Mouse (Mus musculus) NIH3T3 (cell line): ENCODE measurements around the gene Zzz3.

Experiments used
- DNase-seq: peaks from one replicate; pipeline ENCODE4 v3.0.0-alpha.2; 2012; ENCODE audit warnings: low read depth

Zzz3 gene

DNA sequence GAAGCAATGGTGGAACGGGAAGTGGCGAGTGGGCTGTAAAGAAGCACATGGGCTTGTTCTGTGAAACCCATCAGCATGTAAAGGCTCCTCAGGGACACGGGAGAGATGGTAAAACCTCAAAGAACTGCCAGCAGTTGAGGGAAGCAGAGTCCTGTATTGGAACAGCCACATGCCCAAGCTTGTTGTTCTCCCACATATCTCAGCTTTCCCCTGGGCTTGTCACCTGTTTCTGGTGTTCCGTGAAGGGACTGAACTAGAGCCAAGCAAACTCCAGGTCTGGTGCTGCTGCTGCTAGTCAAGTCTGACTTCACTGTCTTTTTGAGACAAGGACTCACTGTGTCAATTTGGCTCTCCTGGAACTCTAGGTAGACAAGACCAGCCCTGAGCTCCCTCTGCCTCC lies 72.0 kb downstream of the Zzz3 start:
- DNase-seq = no peak

DNA sequence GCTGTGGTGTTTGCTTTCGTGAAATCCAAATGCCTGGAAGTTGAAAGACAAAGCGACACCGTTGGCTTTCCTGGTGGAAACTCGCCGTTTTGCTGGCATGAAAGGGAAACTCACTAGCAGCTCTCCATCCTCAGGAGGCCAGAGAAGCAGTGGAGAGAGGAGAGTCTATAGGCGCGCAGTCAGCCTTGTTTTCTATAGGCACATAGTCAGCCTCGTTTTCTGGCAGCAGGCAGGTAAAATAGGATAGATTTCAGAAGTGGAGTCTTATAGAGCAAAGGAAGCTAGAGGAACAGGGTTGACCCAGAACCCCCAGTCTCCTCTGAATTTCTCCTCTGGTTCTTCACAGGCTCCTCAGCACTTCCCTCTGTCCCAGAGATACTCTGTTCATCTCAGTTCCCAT lies 72.8 kb downstream of the Zzz3 start:
- no peak for DNase-seq

DNA sequence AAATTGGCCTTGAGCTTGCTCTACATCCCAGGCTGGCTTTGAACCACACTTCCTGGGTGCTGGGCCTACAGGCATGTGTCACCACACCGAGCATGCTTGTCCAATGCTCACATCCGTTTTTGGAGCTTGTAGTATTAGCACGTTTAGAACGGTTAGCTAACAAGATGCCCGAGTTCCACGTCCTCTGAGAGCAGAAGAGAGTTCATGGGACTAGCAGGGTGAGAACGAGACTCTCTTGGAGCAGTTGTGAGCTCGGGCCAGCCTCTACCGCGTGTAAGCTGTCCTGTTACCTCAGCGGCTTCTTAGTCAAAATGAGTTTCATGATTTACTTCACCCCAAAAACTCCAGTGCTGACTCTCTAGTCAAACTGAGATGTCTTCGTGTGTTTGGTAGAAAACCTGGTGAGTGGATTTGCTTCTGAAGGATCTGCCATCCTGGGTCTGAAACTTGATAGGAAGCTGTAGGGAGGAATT lies 73.3 kb downstream of the Zzz3 start:
- peak; percentile 68 for DNase-seq

DNA sequence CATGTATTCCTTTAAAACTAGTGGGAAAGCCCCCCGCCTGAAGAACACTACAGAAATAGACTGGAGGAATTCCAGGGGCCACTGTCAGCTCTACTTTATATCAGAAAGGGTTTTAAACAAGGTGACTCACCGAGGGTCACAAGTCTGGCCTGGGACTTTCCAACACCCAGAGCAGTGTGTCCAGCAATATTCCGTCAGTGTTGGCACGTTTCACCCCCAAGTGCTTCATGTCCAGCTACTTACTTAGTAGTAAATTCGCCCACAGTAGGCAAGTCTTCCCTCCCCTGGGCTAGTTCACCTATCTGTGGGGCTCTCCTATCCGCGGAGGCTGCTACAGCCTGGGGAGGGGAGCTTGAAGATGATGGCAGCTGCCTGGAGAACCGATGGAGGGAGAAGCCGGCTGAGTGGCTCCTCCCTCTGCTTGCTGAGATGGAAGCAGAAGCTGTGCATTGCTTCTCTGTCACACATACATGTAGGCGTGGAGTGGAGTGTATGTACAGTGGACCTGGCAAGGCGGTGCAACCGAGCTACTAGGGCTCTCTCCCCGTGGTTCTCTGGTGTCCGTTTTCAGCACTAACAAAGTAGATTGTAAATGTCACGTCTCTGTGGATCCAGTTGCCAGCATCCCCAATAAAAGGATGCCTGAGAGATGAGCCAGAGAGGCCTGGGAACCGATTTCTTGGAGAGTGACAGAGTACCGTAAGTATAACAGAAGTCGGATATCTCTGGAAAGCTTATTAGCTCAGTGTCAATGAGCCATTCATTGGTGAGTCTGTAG lies 74.3 kb downstream of the Zzz3 start:
- peak; percentile 84 for DNase-seq

DNA sequence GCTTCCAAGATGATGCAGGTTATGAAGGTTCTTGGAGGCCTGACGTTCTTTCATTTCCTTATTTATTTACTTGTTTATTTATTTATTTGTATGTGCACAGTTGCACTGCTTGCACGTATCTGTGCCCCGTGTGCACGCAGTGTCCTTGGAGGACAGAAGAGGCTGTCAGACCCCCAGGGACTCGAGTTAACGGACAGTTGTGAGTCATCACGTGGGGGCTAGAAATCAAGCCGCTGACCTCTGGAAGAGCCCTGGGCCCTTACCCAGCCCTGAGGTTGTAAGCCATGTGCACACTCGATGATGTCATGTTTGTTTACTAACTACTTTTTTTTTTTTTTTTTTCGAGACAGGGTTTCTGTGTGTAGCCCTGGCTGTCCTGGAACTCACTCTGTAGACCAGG lies 75.1 kb downstream of the Zzz3 start:
- DNase-seq = peak; percentile 24

DNA sequence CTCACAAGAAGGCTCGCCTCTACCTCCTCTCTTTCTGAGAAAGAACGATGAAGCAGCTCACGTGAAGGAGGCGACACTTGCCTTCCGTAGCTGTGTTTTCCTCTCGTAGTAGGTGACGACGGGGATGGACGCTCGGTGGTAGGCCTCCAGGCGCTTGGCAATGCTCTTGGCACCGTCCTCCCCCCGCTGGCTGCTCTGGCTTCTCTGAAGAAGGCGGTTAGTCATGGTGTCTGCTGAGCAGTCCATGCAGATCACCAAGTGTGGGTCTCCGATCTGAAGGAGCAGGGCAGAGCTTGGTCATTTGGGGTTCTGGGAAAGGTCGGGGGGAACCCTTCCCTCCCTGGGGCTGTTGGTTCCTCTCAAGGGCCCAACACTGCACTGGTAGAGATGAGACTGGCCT lies 77.4 kb downstream of the Zzz3 start:
- DNase-seq = no peak

DNA sequence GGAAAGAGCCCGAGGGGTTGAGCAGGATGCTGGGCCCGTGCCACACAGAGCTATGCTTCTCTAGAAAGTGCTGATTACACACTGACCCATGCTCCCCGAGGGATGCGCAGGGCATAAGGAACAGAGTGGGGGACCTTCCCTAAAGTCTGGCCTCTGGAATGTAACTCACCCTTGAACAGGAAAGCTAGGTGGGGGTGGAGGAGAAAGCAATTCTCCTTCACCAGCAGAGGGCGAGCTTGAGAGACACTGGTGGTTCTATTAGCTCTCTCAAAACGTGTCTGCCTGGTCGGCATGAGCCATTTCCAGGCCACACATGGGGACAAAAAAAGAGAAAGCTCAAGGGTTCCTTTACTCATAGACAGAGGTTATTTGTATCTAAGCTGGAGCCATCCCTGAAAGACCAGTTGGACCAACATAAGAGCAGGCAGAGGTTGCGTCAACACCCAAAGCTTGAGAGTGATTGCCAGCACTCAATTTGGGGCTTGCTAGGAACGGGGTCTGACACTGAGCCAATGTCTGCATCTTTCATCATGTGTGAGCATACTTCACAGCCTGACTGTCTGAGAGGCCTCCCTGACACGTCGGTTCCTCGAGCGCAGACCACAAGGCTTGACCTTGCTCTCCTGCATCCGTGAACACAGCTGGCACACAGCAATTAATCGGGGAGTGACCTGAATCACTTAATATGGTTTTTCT lies 79.5 kb downstream of the Zzz3 start:
- DNase-seq = peak; percentile 89

DNA sequence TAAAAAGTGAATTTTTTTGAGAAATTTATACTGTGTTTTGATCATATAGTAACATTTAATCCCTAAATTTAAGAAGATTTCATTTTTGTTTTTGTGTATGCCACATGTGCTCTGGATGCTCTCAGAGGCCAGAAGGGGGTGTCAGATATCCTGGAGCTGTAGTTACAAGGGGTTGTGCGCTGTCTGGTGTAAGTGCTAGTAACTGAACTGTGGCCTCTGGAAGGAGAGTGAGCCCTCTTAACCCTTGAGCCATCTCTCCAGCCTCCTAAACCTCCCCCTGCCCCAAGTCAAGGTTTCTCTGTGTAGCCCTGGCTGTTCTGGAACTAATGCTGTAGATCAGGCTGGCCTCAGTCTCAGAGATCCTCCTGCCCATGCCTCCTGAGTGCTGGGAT lies 80.0 kb downstream of the Zzz3 start:
- DNase-seq = no peak

DNA sequence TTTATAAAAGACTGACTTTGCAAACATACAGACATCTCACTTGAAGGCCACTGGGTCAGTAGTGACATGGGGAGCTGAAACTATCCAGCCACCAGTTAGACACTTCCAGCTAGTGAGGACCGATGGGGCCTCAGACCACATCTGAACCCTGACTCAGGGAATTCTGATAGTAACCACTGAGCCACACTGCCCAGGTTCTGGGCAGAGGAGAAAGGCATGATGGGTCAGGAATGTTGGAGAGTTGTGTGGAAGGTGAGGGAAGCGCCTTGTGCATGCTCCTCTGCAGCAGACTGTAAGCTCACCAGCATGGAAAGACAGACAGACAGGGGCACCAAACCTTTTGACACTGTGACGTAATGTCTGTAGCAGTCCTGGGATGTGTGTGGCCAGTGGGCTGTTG lies 80.6 kb downstream of the Zzz3 start:
- no peak for DNase-seq

DNA sequence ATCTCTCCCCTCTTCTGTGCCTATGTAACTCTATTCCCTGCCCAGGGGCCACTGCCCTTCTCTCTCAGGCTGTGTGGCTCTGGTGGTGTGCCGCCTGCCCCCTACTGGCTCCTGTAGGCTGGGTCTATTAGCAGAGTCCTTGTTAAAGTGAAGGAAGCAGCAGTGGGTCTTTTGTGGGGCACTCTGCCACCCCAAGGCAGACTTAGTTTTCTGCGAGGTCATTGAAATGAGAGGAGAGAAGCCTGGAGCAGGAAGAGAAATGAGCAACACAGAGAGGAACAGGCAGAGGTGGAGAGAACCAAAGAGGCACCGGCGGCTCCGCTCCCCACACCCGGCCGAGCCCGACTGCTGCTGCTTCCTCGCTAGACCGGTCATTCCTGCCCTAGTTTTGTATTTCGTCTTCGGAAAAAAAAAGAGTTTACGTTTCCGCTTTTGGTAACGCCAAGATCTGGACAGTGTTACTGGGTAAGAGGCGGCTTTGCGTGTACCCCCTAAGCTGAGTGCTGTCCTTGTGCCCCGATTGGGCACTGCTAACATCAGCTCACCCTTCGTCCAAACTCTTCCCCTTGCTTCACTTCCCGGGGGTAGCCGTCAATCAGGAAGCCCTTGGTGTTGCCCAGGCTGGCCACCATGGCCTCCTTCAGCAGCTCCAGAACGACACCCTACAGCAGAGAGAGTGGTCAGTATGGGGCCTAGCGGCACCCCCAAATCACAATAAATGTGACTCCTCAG lies 82.7 kb downstream of the Zzz3 start:
- peak; percentile 88 for DNase-seq

DNA sequence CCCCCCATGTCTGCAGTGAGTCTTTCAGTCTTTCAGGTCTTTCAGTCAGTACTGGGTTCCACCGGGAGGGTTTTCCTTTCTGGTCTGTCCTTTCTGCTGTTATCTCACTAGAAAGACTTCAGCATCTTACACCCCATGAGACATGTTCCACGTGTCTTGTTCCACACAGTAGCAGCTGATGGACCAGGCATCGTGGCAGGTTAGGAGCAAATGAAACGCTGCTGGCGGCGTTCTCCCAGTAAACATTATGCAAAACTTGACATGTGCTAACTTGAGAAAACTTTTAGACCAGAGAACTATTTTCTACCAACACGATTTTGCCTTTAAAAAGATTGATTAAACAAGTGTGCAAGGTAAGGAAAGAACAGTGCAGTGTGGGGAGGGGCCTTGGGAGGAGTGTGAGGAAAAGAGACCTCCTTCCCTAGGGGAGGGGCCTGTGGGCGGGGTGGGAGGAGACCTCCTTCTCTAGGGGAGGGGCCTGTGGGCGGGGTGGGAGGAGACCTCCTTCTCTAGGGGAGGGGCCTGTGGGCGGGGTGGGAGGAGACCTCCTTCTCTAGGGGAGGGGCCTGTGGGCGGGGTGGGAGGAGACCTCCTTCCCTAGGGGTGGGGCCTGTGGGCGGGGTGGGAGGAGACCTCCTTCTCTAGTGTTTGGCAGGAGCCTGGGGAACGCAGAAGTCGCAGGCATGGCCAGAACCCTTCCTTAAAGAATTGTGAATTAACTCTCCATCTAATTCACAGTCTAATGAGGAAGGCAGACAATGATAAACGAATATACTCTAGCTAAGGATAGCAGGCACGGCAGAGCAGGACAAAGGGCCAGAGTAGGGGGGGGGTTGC lies 83.5 kb downstream of the Zzz3 start:
- DNase-seq = peak; percentile 87

DNA sequence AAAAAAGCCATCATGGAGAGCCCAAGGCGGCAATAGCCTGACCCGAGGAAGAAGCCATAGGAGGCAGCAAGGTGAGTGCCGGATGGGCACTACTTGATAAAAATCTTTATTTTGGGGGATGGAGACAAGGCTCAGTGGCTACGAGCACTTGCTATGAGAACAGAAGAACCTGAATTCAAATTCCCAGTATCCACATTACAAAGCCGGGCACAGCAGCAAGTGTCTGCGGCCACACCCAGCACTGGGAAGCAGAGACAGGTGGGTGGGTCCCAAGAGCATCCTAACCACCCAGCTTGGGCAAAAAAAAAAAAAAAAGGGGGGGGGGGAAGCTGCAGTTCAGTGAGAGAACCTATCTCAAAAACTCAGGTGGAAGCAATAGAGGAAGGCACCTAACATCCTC lies 85.1 kb downstream of the Zzz3 start:
- no peak for DNase-seq

DNA sequence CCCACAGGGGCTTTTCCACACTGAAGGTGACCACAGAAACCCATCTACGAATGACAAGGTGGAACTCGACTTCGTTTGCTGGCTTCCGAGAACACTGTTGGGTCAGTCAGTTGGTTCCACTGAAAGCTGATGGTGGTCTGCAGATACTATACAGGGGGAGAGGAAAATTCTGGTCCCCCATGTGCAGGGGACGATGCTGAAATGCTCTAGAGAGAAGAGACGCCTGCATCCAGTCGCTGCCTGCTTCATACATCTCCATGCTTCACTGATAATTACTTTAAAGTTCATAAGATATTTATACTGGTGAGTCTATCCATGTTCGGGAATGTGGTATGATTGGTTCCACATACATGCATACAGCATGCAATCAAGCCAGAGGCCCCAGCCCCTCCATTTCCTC lies 86.9 kb downstream of the Zzz3 start:
- no peak for DNase-seq

DNA sequence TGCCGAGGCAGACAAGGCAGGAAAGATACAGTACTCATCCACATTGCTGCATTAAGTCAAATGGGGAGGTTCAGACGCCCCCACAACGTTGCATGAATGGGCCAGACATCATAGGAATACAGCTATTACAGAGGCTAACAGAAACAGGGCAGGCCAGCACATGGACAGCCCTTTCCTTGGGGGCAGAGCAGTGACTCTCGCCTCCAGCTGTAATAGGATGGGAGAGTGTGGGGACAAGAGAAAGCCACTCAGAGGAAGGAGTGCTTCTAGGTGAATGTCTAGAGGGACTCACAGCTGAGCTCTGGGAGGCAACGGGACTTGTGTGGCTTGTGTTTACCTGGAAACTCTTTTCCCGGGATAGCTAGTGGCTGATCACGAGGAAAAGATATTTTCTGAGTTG lies 88.5 kb downstream of the Zzz3 start:
- DNase-seq = peak; percentile 36

DNA sequence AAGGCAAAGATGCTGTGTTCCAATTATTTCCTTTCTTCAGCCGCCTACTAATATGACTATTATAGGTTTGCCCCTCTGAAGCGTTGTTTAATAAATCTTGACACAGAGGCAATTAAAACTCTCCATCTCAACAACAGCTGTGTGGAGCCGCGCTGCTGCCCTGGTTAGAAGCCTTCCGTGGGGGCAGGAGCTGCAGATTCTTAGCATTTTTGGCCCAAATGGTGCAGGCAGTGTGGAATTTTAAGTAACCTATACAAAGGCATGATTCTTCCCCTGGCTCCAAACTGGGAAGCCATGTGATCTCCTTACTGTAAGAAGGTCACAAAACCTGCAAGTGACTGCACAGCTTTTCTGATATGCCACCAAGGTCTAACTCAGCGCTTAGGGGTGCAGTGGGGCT lies 88.9 kb downstream of the Zzz3 start:
- DNase-seq = peak; percentile 74

DNA sequence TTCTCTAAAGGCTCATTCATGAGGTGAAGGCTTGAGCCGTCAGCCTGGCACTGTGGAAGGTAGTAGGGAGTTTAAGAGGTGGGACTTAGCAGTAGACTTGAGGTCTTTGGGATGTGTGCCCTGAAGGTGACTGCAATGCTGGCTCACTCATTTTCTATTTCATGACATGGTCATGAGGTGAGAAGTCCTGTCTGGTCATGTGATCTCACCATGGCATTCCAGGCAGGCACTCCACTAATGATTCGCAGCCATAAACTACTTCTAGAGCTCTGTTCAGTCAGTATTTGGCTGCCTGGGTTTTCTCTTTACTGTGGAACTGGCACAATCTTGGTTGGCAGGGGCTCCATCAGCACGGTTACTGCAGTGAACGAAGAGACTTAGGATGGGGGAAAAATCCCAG lies 93.7 kb downstream of the Zzz3 start:
- peak; percentile 27 for DNase-seq

DNA sequence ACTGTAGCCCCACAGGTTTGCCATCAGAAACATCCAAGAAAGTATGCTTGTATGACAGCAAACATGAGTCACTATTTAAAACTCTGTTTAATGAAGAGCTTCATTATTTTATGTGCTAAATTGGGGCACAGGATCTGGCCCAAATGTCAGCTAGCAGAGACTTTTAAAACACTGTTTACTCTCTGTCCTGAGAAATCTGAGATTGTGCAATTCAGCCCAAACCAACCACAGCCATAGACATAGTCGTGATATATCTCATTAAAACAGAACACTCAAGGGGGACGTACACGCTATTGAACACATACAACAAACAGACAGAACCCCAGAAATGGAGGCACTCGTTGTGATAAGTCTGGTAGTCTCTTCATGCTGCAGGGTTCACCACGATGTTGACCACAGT lies 95.2 kb downstream of the Zzz3 start:
- DNase-seq = no peak

DNA sequence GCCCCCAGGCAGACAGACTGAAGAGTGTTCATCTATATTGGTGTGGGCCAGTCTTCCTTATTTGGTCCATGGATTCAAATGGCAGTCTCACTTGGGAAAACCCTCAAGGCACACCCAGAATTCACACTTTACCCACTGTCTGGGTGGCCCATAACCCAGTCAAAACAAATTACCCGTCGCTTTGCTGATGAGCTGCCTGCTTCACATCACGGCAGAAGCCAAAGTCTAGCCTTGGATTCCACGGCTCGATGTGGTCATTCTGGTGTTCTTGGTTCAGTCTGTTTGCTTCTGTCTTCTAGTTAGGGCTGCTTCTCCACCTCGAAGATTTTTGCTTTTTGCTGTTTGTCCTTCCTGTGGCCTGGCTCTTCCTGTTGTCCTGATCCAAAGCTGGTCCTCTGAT lies 97.0 kb downstream of the Zzz3 start:
- DNase-seq = no peak

DNA sequence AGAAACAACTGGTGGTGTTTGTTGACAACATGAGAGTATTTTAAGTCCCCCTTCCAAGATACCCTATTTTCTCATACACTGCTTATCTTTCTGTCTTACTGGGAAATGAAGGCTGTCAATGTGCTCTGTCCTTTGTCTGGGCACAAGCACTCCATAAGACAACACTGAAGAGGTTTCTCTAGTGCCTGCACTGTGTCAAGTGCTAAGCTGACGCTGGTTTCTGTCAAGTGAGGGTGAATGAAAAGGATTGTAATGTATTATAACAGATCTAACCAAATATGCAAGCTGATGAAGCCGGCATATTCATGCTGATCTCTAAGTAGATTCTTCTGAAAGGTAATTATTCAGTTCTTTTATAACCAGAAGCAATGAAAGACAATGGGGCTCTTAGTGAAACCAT lies 98.5 kb downstream of the Zzz3 start:
- no peak for DNase-seq

DNA sequence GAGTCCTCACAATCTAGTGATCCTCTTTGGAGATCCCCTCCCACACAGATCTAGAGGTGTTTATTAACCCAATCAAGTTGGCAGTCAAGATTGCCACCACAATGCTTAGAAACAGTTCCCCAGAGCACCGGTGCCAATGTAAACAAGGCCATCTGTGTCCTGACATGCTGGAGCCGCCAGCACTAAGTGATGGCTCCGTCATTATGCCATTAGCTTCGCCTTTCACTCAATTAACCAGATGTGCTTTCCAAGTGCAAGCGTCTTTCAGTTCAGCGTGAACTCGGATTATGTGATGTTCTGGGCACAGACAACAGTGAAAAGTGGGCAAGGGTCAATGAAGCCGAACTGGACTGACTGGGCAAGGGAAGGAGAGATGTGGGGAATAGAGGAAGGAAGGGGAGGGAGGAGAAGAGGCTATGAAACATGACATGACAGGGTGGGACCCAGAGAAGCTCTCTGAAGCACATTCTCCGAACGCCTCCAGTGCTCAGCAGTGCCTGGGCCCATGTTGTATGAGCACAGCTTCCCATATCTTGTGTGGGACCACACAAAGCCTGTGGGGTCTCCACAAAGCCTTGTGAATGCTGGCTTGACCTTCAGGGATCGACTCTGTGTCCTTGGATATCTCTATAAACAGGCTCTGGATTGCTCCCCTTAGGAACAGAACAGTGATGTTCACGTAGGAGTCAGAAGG lies 99.5 kb downstream of the Zzz3 start:
- no peak for DNase-seq

DNA sequence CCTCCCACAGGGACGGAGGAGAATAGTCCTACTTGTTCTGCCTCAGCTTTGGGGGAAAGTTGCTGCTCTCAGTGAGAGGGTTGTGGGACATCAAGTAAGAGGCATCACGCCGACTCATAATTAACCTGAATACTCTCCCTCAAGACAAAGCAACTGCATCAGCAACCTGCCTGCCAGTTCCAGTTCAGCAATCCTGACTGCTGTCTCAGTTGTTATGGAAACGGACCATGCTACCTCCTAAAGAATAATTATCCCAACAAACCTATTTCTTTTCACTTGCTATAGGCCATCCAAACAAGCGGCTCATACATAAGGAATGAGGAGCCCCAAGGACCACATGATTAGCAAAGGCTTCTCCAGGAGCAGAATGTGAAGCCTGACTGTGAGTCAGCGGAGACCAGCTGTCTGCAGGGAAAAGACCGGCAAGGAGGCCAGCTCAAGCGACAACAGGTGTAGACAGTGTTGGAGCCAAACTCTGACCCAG lies 100.2 kb downstream of the Zzz3 start:
- peak; percentile 79 for DNase-seq
